Mouse (Mus musculus): ENCODE measurements around the gene Cpm. TPM values are rescaled to one million over a fixed set of nuclear protein-coding genes. Genes with fewer than 3 reads are reported as not detected.

Cpm gene
- polyA plus RNA-seq, 1 experiment from 2014 or later = 69.8 TPM

DNA sequence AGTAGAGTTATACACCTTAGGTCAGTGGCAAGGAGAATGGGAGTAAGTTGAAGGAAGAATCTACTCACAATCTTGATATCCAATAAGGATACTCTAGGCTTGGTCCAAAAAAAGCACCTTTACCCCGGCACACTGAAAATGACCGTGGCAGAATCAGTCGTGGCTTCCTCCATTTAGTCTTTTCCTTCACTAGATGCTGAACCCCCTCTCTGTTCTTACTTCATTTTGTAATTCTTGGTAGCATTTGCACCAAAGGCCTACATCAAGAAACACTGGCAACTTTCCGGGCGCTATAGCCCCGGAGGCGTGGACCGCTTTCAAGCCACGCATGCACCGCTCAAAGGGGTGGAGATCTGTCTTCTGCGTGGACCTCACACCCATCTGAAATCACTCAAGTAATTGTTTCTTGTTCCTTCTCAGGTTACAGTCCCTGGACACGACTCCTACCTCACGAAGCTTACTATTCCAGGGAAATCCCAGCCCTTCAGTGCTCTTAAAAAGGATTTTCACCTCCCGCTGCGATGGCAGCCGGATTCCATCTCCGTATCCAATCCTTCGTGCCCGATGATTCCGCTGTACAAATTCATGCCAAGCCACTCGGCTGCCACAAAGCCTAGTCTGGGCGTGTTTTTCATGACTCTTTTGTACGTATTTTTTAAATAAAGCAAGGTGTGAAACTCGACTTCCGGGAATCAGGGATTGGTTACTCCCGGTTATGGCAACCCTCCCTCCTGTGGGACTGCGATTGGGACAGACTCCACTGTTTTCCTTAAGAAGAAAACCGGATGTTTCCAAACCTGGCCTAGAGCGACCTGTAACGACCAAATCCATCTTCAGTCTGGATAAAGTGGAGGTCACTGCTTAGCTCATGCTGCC, 53.8 kb downstream of the Cpm start:
- no peak for ATAC-seq (ENCODE audit: insufficient number of reproducible peaks, low FRiP score, low TSS enrichment, low read depth)
- Histone ChIP-seq H3K27me3 (no peaks in the 10 kb centered on the region), H3K36me3 (peaks cover 5% of the 10 kb centered on the region; the same call in 1 of the 2 replicates), H3K4me3 (no peak overlapping the region; the same call in 1 of the 2 replicates), H3K4me1 (0 out of 2 replicates have a peak, but pooled peaks cover 5% of the 10 kb centered on the region), H3K9ac (no peak overlapping the region), H3K27ac (no peak overlapping the region), H3K9me3 (no peaks in the 10 kb centered on the region), H3K4me2 (0 out of 2 replicates have a peak overlapping the region, but pooled peaks have one; percentile 14)
- WGBS = 52% methylated on average over 30 of the region's 30 CpGs

DNA sequence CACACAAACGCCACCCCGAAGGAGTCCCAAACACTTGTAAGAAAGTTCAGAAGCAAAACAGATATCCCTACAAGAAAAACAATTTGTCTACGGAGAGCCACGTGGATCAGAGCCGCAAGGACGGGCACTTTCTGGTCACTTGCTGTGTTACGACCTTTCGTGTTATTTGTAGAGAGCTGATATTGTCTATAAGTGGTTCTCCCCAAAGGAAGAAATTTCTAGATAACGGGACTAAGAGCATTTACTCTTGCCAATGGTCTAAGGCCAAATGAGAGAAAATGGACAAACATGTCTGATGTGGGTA, 54.4 kb downstream of the Cpm start:
- Histone ChIP-seq H3K4me3 (no peak overlapping the region), H3K4me1 (0 out of 2 replicates have a peak, but pooled peaks cover 5% of the 10 kb centered on the region), H3K4me2 (no peak overlapping the region), H3K36me3 (peaks cover 11% of the 10 kb centered on the region), H3K9ac (no peak overlapping the region), H3K27ac (no peak overlapping the region), H3K27me3 (no peaks in the 10 kb centered on the region), H3K9me3 (no peaks in the 10 kb centered on the region)
- WGBS = 83% methylated on average over 9 of the region's 9 CpGs
- ATAC-seq (ENCODE audit: insufficient number of reproducible peaks, low FRiP score, low TSS enrichment, low read depth) = no peak

DNA sequence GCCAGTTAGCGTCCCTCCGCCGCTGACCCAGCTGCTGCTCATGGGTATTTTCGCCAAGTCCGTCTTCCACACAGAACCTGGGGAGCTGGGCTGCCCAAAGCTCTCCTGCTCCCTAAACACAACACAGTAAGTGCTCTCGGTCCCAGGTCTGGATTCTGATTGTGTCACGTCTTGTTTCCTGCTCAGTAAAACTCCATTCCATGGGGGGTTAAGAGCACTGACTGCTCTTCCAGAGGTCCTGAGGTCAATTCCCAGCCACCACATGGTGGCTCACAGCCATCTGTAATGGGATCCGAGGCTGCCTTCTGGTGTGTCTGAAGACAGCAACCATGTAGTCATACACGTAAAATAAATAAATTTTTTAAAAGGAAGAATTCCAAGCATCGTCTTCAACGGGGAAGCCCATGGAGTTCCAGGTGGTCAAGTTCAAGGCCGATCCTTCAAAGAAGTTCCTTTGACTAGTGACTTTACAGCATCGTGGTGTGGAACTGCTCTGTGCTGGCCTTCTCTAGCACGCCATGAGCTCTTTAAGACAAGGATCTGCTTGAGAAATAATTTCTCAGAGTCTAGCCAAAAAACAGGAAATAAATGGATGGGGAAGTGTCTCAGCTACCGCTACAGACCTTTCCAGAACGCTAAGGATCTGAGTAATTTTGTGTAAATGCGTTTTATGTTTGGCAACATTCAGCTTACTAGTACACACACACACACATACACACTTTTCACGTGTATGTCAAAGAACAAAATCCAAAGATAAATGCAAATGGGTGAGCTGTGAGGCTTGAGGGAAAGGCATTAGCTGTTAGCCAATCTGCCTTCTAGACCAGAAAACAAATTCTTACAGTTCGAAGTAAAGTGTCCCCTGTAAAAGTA, 55.2 kb downstream of the Cpm start:
- 84% methylated on average over 19 of the region's 19 CpGs for WGBS
- Histone ChIP-seq H3K9ac (no peak overlapping the region), H3K4me1 (0 out of 2 replicates have a peak, but pooled peaks cover 5% of the 10 kb centered on the region), H3K4me3 (no peak overlapping the region), H3K4me2 (no peak overlapping the region), H3K9me3 (no peaks in the 10 kb centered on the region), H3K27ac (no peak overlapping the region), H3K36me3 (peaks cover 18% of the 10 kb centered on the region), H3K27me3 (no peaks in the 10 kb centered on the region)
- no peak for ATAC-seq (ENCODE audit: insufficient number of reproducible peaks, low FRiP score, low TSS enrichment, low read depth)

DNA sequence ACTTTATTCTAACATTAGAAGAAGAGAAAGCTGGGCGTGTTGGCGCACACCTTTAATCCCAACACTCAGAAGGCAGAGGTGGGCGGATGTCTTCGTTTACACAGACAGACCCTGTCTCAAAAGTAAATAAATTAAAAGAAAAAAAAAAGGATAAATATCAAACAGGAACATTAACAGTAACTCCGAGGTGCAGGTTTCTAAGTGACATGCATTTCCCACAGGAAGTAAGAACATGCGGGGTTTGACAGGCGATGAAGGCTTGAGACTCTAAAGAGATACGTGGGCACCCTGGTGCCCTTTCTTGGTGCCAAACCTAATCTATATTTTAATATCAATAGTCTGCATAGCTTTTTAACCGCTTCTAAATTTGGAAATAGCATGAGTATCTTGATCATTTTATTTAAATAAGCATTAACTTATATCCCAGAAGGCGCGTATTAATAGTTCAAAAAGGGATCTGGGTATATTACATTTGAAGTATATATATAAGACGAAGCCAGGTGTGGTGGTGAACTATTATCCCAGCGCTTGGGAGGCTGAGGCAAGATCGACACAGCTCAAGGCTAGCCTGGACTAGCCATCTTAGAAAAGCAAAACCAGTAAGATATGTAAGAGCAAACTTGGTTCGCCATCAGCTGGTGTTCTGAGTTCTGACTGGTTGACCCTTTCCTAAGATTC, 56.0 kb downstream of the Cpm start:
- Histone ChIP-seq H3K9ac (no peak overlapping the region), H3K27ac (no peak overlapping the region), H3K36me3 (peaks cover 22% of the 10 kb centered on the region), H3K4me1 (0 out of 2 replicates have a peak, but pooled peaks cover 5% of the 10 kb centered on the region), H3K4me2 (no peak overlapping the region), H3K4me3 (no peak overlapping the region), H3K9me3 (no peaks in the 10 kb centered on the region), H3K27me3 (no peaks in the 10 kb centered on the region)
- no peak for ATAC-seq (ENCODE audit: insufficient number of reproducible peaks, low FRiP score, low TSS enrichment, low read depth)
- WGBS = 89% methylated on average over 15 of the region's 15 CpGs

DNA sequence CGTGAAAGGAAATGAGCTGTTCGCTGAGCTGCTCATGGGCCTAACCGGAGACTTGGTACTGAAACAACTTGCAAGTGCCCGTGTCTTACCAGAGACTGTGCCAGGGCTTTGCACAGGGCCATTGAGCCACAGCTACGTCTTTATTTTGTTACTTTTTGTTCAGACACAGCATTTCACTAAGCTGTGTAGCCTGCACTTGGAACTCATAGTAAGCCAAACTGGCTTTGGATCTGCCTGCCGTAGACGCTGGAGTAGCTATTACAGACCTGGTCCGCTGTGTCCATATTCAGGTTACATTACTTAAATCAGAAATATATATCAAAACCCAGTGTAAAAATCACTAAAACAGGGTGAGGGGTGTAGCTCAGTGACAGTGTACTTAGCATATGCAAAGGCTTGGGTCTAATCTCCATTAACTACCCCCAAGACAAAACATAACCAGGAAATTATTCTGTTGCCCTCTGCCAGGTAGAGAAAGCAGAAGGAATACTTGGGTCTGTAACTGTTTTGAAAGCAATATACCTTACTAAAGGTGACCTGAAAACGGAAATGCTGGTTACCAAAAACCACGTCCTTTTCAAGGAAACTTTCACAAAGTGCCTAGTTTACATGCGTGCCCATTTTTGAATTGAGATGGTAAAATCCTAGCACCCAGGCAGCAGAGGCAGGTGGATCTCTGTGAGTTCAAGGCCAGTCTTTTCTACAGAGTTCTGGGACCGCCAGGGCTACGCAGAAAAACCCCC, 56.7 kb downstream of the Cpm start:
- Histone ChIP-seq H3K4me1 (0 out of 2 replicates have a peak, but pooled peaks cover 5% of the 10 kb centered on the region), H3K9ac (no peak overlapping the region), H3K27ac (no peak overlapping the region), H3K27me3 (no peaks in the 10 kb centered on the region), H3K9me3 (no peaks in the 10 kb centered on the region), H3K4me3 (no peak overlapping the region), H3K36me3 (peaks cover 28% of the 10 kb centered on the region), H3K4me2 (no peak overlapping the region)
- no peak for ATAC-seq (ENCODE audit: insufficient number of reproducible peaks, low FRiP score, low TSS enrichment, low read depth)
- 90% methylated on average over 13 of the region's 13 CpGs for WGBS

DNA sequence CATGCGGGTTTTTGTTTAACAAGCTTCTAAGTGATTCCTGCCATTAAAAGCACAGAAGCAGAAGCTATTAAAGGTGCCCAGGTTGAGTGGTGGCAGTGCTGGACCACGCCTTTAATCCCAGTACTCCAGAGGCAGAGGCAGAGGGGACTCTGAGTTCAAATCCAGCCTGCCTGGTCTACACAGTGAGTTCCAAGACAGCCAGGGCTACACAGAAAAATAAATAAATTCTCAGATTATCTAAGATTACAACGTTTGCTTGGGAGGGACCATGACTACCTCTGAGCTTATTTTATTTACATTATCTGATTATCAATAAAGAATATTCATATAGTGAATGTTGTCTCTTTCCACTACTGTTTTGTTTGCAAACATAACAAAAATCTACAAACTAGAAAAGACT, 57.7 kb downstream of the Cpm start:
- 72% methylated on average over 3 of the region's 3 CpGs for WGBS
- Histone ChIP-seq H3K4me2 (no peak overlapping the region), H3K4me1 (0 out of 2 replicates have a peak, but pooled peaks cover 5% of the 10 kb centered on the region), H3K9ac (no peak overlapping the region), H3K27me3 (no peaks in the 10 kb centered on the region), H3K9me3 (no peaks in the 10 kb centered on the region), H3K27ac (no peak overlapping the region), H3K4me3 (no peak overlapping the region), H3K36me3 (peaks cover 36% of the 10 kb centered on the region)
- ATAC-seq (ENCODE audit: insufficient number of reproducible peaks, low FRiP score, low TSS enrichment, low read depth) = no peak

DNA sequence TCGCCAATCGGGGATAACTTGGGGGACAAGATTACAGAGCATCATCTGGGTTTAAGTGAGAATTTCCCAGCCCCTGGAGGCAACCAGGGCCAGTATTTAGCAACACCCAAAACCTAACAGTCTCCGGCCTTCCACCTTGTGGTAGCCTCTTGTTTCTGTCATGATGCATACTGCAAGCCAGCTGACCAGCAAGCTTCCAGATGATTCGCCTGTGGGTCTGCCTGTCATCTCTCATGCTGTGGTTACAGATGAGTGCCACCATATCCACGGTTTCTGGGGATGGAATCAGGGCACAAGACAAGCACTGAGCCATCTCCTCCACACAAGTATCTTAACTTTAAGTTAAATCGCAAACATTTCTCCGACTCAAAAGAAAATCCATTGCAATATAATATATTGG, 58.3 kb downstream of the Cpm start:
- Histone ChIP-seq H3K36me3 (peaks cover 41% of the 10 kb centered on the region), H3K27ac (no peak overlapping the region), H3K9ac (no peak overlapping the region), H3K9me3 (no peaks in the 10 kb centered on the region), H3K4me1 (0 out of 2 replicates have a peak, but pooled peaks cover 5% of the 10 kb centered on the region), H3K4me3 (no peak overlapping the region), H3K4me2 (no peak overlapping the region), H3K27me3 (no peaks in the 10 kb centered on the region)
- ATAC-seq (ENCODE audit: insufficient number of reproducible peaks, low FRiP score, low TSS enrichment, low read depth) = no peak
- 92% methylated on average over 7 of the region's 7 CpGs for WGBS

DNA sequence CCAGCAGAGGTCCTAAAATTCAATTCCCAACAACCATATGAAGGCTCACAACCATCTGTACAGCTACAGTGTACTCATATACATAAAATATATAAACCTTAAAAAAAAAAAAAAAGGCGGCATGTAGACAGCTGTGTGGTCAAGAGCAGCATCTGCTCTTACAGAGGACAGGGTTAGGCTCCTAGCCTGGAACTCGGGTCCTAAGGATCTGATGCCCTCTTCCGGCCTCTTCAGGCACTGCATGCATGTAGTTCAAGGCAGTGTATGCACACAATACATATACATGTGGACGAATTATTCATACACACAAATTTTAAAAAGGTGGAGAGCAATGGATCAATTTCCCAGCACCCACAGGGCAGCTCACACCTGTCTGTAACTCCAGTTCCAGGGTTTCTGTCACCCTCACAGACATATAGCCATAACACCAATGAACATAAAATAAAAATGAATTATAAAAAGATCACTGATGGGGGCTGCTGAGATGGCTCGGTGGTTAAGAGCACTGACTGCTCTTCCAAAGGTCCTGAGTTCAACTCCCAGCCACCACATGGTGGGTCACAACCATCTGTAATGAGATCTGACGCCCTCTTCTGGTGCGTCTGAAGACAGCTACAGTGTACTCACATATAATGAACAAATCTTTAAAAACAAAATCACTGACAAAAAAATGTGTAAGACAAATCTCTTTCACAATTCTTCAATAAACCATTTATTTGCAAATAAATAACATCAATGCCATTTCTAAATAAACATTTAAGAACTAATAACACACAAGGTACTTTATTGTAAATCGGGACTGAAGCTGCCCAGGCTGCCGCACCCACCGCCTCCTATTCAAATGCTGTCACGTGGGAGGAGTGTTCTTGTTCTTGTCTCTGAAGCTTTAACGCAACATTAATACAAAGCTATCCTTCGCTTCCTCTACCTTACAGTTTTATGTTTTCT, 59.2 kb downstream of the Cpm start:
- no peak overlapping the region for H3K4me2 ChIP-seq
- H3K36me3 ChIP-seq = peaks cover 47% of the 10 kb centered on the region
- H3K4me1 ChIP-seq = no peaks in the 10 kb centered on the region
- WGBS = 86% methylated on average over 13 of the region's 13 CpGs
- H3K4me3 ChIP-seq = no peak overlapping the region
- H3K27ac ChIP-seq = no peak overlapping the region
- no peak for ATAC-seq (ENCODE audit: insufficient number of reproducible peaks, low FRiP score, low TSS enrichment, low read depth)
- H3K9me3 ChIP-seq = no peaks in the 10 kb centered on the region
- H3K27me3 ChIP-seq = no peaks in the 10 kb centered on the region
- H3K9ac ChIP-seq = no peak overlapping the region

DNA sequence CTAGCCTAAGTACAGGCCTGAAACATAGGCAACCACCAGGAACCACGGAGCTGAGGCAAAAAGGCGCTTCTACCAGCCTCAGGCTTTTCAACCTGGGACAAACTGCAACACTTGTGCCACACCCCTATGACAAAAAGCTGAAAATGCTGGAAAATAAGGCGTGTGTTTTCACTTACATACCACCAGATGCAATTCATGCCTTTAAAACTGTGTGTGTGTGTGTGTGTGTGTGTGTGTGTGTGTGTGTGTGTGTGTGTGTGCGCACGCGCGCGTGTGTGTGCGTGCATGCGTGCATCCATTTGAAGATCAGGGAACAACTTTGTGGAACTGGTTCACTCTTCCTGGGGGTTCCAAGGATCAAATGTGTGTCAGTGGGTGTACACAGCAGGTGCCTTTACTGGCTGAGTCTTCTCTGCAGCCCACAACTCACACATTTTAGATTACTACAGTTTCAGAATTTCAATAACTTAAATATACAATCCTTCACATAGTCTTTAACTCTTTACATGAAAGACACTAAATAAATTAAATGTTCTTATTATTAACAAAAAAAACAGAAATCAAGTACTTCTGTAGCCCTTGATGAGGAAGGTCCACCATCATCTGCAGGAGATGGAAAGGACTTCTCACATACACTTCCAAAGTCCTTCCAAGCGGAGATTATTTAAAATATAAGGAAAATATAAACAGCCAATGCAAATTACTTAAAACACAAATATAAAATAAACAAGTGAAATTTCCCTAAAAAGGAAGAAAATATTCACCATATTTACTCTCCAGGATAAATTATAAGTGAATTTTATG, 60.2 kb downstream of the Cpm start:
- Histone ChIP-seq H3K36me3 (peaks cover 49% of the 10 kb centered on the region), H3K4me3 (no peak overlapping the region), H3K4me1 (no peaks in the 10 kb centered on the region), H3K9ac (no peak overlapping the region), H3K9me3 (no peaks in the 10 kb centered on the region), H3K4me2 (no peak overlapping the region), H3K27me3 (no peaks in the 10 kb centered on the region), H3K27ac (no peak overlapping the region)
- whole genome bisulfite sequencing = 92% methylated on average over 11 of the region's 11 CpGs
- no peak for ATAC-seq (ENCODE audit: insufficient number of reproducible peaks, low FRiP score, low TSS enrichment, low read depth)

DNA sequence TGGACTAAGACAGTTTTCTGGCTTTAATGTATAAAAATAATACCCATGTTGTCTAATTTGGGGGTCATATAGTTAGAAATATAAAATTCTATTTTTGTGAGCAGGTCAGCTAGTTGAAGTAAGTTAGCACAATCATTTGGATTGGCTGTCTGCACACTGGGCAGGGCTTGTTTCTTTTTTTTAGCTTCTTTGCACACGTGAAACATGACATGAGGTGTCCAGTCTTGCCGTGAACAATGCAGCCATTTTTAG, 60.7 kb downstream of the Cpm start:
- Histone ChIP-seq H3K4me2 (no peak overlapping the region), H3K9ac (no peak overlapping the region), H3K36me3 (peaks cover 54% of the 10 kb centered on the region), H3K9me3 (no peaks in the 10 kb centered on the region), H3K27ac (no peak overlapping the region), H3K4me3 (no peak overlapping the region), H3K4me1 (no peaks in the 10 kb centered on the region), H3K27me3 (no peaks in the 10 kb centered on the region)
- ATAC-seq (ENCODE audit: insufficient number of reproducible peaks, low FRiP score, low TSS enrichment, low read depth) = no peak
- 94% methylated on average over 2 of the region's 2 CpGs for WGBS
